Mouse (Mus musculus): ENCODE data around the gene Mrpl18.
A peak's percentile ranks its signal among the peaks of the same experiment; 100 is the strongest.
"Not testable (repeated sequence)": the region's sequence is repeated elsewhere in the genome, so short reads cannot be mapped to it uniquely, and the experiment has no call there.

Gene Mrpl18

GRCm38 (mm10) chr17:12909361-12910280, 6.5 kb downstream of the Mrpl18 start, which contains the start of gene Pnldc1:
TSS of gene Pnldc1 (minus strand) at chr17:12910230.
- DNase-seq (ENCODE audit: low spot score) = peak; percentile 10

DNA sequence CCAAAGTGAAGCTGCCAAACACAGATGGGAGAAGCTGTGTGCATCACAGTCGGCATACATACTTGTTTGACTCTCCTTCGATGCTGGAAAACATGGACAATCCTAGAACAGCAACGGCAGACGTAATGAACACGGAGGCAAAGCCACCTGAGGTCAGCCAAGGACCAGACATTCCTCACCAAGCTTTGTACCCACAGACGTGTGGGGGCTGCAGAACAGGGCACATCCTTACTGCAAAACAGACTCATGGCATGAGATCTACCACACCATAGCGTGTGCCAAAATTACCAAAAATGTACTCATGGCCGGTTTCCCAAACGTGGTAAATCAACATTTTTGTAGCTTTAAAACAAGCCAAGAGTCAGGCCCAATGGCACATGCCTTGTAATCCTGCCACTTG, 9.7 kb downstream of the Mrpl18 start:
- DNase-seq (ENCODE audit: low spot score) = no peak

DNA sequence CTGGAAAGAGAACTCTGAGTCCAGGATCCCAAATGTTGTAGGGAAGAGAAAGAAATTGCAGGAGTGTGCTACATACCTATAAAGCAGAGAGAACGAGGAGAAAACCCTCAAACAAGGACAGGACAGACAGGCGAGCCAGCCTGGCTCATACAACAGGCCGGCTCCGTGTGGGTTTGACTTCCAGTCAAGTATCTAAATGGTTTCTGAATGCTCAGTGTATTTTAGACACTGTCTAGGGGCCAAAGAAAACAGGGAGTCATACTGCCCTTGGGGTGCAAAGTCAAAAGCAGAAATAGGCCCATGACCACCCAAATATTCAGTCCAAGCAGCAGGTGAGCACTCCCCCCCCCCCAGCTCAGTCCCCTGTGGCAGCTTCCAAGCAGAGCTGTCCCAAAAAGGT, 10.3 kb downstream of the Mrpl18 start:
- no peak for DNase-seq (ENCODE audit: low spot score)

DNA sequence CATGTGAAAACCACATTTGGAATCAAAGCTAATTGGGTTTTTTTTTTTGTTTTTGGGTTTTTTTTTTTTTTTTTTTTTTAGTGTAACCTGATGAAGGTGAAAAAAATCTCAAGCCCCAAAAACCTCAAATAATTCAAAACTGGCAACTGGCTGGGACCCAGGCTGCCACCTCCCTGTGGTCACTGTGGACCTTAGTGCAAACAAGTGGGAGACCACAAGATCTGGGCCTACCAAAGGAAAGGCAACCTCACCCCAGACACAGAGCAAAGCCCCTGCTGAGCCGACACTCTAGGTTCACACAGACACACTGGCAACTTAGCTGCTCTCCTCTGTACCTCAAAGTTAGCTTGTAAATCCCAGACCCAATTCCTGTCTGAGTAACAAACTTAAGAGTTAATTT, 11.8 kb downstream of the Mrpl18 start:
- DNase-seq (ENCODE audit: low spot score) = no peak

DNA sequence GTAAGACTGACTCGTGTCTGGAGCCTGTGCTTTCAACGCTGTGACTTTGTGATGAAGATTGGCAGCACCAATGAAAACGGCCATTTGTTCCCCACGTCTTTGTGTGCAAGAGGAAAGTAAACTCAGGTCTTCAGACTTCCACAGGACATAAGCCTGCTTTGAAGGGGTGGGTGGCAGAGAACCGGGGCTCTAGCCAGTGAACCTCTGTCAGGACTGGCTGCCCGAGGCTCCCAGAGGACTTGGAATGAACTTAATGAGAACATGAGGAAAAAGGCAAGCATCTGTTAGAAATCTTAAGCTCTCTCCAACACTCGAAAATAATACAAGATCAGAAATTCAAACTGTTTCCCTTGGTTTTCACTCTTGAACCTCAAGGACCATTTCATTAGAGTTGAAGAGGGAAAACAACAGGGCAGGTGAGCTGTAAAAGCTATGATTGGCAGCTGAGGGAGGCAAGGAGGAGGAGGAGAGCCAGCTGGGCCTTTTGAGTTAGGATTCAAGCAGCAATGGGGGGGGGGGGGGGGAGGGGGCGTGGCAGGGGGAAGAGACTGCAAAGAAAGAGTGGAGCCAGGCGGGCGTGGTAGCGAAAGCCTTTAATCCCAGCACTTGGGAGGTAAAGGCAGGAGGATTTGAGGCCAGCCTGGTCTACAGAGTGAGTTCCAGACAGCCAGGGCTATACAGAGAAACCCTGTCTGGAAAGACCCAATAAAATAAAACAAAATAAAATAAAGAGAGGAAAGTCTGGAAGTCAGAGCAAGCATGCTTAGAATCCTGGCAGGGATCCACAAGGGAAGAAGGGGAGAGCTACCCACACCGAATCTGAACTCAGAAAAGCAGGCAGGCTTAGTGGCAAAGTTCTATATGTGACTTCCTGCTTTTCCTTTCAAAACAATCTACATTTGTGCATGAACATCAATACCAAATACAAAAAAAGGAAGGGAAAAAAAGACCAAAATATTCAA, 12.5 kb downstream of the Mrpl18 start:
- no peak for DNase-seq (ENCODE audit: low spot score)

DNA sequence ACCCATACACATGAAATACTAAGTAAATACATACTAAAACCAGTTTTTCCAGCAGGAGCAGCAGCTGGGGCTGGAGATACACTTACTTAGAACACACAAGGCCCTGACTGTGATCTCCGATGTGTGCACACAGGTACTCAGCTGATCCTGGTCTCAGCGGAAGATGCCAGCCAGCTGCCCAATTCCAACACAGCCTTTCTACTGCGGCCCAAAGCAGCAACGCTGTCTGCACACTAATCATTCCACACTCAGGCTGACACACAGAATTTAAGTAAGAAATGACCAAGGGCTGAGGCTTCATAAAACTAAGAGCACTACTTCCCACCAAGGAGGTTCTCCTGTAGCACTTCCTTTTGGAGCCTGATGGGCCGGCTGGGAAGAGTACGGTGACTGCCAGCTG, 13.9 kb downstream of the Mrpl18 start:
- DNase-seq (ENCODE audit: low spot score) = no peak

DNA sequence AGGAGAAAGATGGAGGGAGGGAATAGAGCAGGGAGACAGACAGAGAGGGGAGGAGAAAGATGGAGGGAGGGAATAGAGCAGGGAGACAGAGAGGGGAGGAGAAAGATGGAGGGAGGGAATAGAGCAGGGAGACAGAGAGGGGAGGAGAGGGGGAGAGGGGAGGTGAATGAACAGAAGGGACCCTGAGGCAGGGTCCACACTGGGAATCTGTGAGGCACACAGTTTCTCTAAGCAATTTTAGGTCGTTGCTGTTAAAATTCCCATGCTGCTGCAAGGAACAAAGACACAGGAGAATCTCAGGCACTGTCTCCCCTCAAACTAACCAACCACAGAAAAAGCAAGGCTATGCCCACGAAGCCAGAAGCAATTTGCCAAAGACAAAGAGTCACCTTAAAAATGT, 17.5 kb downstream of the Mrpl18 start:
- not testable (repeated sequence) for DNase-seq (ENCODE audit: low spot score)

DNA sequence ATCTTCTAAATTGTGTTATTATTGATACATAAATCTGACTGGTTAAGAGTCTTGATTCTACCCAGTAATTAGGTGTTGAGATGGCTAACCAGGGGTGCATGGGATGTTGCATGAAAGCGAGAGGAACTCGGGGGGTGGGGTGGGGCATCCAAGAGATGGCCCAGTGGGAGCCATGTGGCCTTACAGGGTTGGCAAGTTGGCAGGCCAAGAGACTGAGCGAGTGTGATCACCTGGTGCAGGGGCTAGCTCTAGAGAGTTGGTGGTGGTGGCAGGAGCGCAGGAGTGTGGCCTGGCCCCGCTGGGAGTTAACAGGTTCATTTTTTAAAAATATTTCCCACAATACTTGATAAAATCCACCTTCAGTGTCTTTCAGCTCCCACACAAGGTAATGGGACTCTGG, 18.5 kb downstream of the Mrpl18 start:
- no peak for DNase-seq (ENCODE audit: low spot score)

- DNase-seq (ENCODE audit: low spot score) = no peak
Measured at GRCm38 (mm10) chr17:12892033-12892432, 24.1 kb downstream of the Mrpl18 start.

- DNase-seq (ENCODE audit: low spot score) = no peak
Measured at GRCm38 (mm10) chr17:12891054-12891453, 25.1 kb downstream of the Mrpl18 start.

DNA sequence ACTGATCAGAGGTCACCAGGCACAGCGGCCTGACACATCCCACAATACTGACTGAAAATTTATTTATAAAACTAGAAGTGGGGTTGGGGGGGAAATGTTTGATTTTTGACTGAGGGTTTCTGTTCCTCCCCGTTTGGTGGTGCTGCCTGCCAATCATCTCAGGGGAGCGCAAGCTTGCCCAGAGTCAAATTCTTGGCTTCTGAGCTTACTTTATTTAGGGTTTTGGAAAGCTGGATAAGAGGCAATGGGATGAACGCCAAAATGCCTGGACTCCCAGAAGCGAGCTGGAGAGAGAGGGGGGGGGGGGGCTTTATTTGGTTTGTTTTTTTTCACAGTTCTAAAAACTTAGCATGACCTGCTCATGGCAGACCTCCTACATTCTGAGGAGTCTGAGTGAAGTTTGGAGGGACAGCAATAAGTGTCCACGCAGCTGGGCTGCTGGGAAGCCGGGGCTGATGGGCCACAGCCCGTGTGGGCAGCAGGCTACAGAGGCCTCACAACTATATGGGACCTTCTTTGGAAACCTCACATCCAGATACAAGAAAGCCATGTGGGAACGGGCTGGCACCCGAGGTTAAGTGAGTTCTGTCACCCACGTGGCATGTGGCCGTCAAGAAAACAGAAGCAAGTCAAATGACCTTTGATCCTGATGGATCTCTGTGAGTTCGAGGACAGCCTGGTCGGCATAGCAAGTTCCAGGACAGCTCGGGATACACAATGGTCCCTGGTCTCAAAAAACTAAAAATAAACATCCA, 28.9 kb downstream of the Mrpl18 start:
- DNase-seq (ENCODE audit: low spot score) = no peak

DNA sequence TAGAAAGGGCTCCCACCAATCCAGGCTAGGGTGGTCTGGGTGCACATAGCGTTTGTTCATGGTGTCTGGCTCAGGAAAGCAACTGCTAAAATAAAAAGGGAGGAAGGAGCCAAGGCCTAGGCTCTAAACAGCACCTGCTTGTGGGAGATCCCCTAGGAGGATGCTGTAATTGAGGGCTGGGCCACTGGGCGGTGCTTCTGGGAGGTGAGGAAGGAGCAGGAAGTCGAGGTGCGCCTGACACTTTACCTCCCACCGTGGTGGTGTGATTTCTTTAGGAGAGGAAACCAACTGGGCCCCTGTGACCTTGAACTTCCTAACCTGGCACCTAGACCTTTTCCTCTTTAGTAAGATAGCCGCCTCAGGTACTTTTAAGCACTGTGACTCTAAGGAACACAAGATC, 29.5 kb downstream of the Mrpl18 start:
- DNase-seq (ENCODE audit: low spot score) = no peak

DNA sequence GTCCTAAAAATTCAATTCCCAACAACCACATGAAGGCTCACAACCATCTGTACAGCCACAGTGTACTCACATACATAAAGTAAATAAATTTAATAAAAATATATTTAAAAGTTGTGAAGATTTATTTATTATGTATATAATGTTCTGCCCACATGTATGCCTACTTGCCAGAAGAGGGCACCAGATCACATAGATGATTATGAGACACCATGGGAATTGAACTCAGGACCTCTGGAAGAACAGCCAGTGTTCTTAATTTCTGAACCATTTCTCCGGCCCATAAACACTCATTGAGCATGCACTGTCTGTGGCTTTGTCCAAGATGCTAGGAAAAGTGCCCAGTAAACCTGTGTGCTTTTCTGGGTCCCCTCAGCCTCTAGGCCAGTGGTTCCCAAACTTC, 34.9 kb downstream of the Mrpl18 start:
- DNase-seq (ENCODE audit: low spot score) = no peak

DNA sequence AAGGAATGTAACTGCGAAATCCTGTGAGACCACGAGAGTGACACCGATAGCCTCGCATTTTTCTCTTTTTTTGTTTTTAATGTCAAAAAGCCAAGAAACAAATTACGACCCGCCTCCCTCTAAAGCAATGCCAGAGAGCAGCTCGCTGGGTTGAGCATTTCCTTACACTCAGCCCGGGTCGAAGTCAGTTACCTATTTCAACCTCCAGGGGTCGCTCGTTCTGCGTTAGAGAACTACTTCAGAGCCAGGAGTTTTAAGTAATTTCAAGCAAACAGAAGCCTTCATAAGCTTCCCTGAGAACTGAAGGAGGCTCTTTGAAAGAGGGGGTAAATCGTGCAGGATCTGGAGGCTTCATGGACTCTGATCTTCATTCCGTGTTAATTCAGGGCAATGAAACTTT, 36.0 kb downstream of the Mrpl18 start:
- peak; percentile 48 for DNase-seq (ENCODE audit: low spot score)

DNA sequence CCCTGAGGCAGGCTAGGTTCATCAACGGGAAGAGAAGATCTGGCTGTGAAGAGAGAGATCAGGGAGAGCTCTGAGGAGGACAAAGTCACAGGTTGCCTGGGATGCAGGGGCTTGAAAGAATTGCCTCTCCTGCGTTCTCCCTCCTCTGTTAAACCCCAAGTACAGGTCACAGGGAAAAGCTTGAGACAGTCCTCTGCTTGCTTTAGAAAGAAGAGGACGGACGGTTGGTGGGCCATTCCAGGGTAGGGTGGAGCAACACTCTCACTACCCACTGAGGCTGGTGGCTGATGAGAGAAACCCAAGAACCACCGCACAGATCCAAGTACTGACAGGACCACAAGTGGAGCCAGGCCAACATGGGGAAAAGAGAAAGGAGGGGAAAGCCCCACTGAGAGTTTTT, 40.4 kb downstream of the Mrpl18 start, which contains the start of gene Mrgprh:
TSS of gene Mrgprh (plus strand) at position 301 of the 400 bp plus-strand sequence.
- DNase-seq (ENCODE audit: low spot score) = no peak

GRCm38 (mm10) chr17:12872275-12873028, 43.7 kb downstream of the Mrpl18 start:
- DNase-seq (ENCODE audit: low spot score) = no peak

DNA sequence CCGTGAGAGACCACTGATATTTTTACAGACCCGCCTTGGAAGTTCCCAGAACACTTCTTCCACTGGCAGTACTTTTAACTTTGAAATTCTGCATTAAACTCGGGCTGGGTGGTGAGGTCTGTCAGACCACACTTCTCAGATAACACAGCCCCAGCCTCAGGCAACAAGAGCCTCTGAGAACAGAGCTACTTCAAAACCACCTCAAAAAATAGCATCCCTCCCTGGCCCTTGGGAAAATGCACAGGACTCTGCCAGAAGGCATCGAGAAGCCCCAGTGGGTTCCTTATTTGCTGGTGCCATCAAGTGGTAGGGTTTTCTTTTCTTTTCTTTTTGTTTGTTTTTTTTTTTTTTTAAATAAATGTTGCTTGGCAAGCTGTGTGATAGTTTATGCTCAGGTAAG, 47.5 kb downstream of the Mrpl18 start:
- no peak for DNase-seq (ENCODE audit: low spot score)

- DNase-seq (ENCODE audit: low spot score) = no peak
Measured at GRCm38 (mm10) chr17:12868043-12868442, 48.1 kb downstream of the Mrpl18 start, which contains the start of gene Mas1. TSS of gene Mas1 (minus strand) at chr17:12868143.

DNA sequence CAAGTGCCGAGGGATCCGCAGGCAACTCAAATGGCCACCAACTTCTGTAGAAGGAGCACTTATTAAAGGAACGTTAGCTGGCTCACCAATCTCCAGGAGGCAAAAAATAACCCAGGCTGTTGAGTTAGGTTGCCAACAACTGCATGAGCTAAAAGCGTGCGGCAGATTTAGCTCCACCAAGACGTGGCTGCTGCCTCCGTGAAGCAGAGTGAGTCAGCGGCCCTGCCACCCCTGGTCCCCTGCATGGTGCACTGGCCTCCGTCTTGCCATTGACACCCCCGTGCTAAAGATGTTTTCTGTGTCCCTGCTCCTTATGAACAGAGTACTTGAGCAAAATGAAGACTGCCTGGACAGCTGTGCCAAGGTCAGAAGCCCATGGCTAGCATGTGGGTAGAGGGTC, 49.3 kb downstream of the Mrpl18 start:
- DNase-seq (ENCODE audit: low spot score) = no peak

GRCm38 (mm10) chr17:12865407-12865806, 50.7 kb downstream of the Mrpl18 start:
- no peak for DNase-seq (ENCODE audit: low spot score)

GRCm38 (mm10) chr17:12864111-12864510, 52.0 kb downstream of the Mrpl18 start:
- no peak for DNase-seq (ENCODE audit: low spot score)
